Mouse (Mus musculus): ENCODE measurements around the gene Tmem258.

Gene Tmem258

GRCm38 (mm10) chr19:10222656-10223055, 18.8 kb downstream of the Tmem258 start:
- DNase-seq (ENCODE audit: low read depth, low spot score), result no peak

GRCm38 (mm10) chr19:10223561-10223960, 19.7 kb downstream of the Tmem258 start:
- DNase-seq (ENCODE audit: low read depth, low spot score), result no peak

DNA sequence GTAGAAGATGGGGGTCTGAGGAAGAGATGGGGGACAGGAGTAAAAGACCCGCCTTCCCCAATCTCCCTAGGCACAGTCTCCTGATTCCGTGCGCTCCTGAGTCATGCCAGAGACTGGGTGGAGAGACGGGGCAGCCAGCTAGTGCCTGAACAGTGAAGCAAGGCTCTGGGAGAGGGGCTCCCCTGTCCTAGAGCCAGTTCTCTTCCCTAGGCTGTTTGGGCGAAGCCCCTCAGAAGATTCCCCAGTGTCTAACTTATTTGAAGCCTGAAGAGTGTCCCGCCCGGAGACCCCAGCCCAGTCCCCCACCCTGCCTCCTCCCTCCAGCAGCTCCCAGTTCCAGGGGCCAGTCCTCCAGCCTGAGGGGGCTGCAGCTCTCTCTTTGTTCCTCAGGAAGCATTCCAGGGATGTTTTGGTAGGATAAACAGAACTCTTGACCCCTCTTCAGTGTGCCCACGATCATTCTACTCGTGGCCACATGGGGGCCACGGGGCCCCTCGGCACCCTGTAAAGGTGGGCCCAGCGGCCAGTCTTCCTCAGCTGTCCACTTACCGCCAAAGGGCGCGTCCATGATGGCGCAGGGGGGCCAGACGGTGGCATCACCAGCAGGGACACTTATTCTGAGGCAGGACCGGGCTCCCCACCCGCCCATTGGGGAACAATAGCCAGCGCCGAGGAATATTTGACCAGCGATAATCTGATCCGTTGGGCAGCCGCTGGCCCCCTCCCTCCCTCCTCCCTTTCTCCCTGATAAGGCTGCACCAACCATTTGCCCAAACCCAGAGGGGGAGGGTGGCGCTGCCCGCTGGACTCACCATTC, 21.0 kb downstream of the Tmem258 start:
- no peak for DNase-seq (ENCODE audit: low read depth, low spot score)

DNA sequence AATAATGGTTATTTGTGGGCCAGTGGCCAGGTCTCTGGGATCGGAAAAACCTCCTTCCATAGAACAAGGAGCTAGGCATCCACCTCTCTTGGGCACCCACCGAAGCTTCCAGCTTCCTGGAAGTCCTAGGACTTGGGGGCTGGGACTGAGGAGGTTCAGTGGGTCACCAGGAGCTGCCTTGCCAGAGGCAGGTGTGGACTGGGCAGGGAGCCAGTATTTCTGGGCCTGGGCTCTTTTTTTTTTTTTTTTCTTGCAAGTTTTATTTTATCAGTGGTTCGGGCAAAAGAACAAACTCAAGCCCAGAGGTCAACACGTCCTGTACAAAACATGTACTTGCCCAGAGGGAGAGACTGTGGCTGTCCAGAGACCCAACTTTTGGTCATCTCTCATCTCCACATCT, 22.0 kb downstream of the Tmem258 start:
- DNase-seq (ENCODE audit: low read depth, low spot score), result no peak

DNA sequence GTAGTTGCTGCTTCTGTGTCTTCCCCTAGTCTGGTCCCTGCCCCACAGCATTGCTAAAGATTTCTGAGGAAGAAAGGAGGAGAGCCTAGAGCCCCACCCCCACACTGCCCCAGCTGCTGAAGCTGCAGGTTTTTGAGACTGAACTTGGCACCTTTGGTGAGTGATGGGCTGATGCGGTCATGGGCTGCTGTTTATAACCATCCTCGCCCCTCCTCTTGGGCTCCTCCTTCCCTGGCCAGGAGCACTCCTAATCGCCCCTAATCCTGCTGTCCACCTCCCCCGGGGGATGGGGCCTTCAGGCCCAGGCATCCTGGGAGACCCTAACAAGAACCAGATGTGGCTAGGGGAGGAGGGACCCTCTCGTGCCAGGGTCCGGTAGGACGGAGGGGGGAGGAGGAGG, 27.2 kb downstream of the Tmem258 start:
- DNase-seq (ENCODE audit: low read depth, low spot score), result no peak

- DNase-seq (ENCODE audit: low read depth, low spot score), result no peak
Observed at GRCm38 (mm10) chr19:10231871-10232270, 28.1 kb downstream of the Tmem258 start.

GRCm38 (mm10) chr19:10232327-10233017, 28.7 kb downstream of the Tmem258 start:
- DNase-seq (ENCODE audit: low read depth, low spot score), result peak; percentile 58

DNA sequence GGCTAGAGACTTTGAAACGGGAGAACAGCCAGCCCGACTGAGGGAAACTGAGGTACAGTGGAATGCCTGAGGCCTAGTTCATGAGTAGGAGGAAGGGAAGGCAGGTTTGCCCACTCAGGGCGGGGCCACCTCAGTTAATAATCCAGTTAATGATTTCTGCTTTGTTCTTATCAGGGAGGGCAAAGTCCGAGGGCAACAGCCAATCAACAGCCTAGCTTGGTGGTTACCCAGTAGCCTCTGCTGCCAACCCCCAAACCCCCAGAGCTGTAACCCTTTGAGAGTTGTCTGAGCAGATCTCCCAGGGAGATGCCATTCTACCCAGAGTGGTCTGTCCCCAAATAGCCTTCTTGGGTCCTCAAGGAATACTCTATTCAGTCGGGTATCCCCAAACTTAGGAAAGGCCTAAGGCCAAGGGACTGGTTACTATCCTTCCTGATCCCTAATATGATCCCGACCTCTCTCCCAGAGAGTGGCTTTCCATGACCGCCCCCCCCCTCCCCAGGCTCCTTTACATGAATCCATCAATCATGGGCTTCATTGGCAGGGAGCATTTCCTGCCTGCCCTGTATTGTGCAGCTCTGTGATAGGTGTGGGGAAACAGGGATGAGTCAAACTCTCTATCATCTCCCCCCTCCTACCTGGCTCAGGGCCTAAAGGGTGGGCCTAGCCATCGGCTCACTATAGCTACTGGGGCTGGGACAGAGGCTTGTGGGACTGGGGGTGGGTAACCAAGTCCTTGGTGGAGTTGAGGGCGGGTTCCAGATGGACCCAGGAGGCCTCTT, 32.2 kb downstream of the Tmem258 start:
- no peak for DNase-seq (ENCODE audit: low read depth, low spot score)

DNA sequence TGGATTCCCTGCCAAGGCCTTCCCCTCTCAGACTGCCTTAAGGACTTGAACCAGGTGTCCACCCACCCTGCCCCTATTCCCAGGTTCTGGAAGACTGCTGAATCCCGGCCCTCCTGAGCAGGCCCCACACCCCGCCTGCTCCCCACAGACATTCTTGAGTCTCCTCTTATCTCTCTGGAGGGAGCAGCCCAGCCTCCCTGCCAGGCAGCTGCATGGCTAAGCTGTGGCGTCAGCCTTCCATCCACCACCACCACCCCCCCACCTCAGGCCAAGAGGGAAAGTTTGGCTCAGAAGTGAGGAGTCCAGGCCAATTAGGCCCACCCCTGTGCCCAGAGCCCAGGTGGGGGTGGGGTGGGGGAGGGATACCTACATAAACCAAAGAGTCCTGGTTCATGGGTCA, 34.7 kb downstream of the Tmem258 start:
- no peak for DNase-seq (ENCODE audit: low read depth, low spot score)

DNA sequence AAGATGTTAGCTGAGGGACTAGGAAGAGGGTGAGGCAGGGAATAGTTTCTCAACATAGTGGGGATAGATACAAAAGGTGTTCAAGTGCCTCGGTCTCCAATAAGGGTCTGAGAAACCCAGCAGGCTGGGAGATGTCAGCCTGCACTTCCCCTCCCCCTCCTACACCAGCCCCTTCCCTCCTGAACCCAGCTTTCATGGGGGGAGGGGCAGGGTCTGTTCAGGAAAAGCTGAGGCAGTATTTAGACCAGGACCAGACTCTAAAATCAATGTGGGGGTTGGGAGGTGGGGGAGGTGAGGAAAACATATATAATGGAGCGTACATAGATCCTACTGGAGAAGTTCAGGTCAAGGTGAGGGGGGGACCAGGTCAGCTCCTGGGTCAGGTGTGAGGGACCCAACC, 35.6 kb downstream of the Tmem258 start:
- DNase-seq (ENCODE audit: low read depth, low spot score), result no peak

- DNase-seq (ENCODE audit: low read depth, low spot score), result no peak
Observed at GRCm38 (mm10) chr19:10239975-10240653, 36.3 kb downstream of the Tmem258 start.

- DNase-seq (ENCODE audit: low read depth, low spot score), result no peak
Observed at GRCm38 (mm10) chr19:10240654-10241305, 37.0 kb downstream of the Tmem258 start, which contains the start of gene Myrf. Gene Myrf, minus strand, starts transcription at chr19:10240748.

- DNase-seq (ENCODE audit: low read depth, low spot score), result no peak
Observed at GRCm38 (mm10) chr19:10242916-10243315, 39.1 kb downstream of the Tmem258 start.

DNA sequence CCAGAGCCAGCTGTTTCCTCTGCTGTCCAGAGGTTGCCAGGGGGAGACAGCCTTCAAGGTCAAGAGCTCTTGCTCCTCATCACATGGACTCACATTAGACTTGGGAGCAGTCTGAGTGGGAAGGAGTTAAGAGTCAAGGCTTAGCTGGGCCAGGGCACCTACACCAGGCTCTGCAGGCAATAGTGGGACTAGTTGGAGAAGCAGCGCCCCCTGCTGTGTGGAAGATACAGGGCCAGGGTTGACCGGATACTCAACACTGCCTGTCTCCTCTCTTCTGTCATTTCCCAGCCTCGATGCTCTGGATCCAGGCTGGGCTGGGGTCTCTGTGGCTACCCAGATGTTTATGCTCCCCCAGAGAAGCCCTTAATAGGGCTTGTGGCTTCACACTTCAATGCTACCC, 40.4 kb downstream of the Tmem258 start:
- no peak for DNase-seq (ENCODE audit: low read depth, low spot score)

GRCm38 (mm10) chr19:10247165-10247564, 43.4 kb downstream of the Tmem258 start:
- DNase-seq (ENCODE audit: low read depth, low spot score), result no peak

DNA sequence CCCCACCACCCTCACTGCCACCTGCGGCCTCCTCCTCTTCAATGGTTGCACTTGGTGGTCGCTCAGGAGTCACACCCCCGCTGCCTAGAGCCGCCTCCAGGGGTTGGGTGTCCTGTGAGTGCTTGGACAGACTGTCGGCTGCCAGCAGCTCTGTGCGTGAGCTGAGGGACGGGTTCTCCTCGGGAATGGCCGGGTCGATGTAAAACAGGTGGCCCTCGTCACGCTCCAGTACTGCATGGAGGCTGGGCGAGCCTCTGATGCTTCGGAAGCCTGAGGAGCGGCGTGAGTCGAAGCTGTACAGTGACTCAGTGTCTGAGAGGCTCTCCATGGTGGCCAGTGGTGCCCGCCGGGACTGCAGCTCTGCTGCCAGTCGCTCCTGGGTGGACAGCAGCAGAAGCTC, 44.3 kb downstream of the Tmem258 start:
- DNase-seq (ENCODE audit: low read depth, low spot score), result no peak

Data from telencephalon, adult 2 months (tissue).